Mouse (Mus musculus): ENCODE measurements at regions not wholly inside any gene's neighbourhood (a gene's known extent, or its start where the extent isn't known, plus 50 kb on each side); places are given as distances from the start of the nearest gene placed in this dataset.
"Not testable (repeated sequence)": the region's sequence is repeated elsewhere in the genome, so short reads cannot be mapped to it uniquely, and the experiment has no call there.

DNA sequence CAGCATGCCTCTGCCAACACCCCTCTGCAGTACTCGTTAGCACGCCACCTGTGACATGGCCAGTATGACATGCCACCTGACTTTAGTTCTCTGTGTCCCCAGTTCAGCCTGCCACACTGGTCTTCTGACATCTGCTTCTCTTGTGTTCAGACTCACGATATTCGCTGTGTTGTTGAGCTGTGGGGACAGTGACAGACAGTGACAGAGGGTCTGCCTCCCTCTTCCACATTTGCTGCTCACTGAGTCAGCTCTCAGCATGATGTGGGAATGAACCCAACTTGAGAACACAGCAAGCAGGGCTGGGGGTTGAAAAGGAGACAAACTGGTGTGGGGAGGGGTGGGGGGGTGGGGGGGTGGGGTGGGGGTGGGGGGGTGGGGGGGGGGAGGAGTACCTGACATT lies 91.0 kb downstream of the Fam43a start:
- Histone ChIP-seq H3K27ac (replicated peaks) (no peak overlapping the region), H3K4me1 (peaks cover 15% of the 10 kb centered on the region)
- 87% methylated on average over 4 of the region's 4 CpGs for WGBS

DNA sequence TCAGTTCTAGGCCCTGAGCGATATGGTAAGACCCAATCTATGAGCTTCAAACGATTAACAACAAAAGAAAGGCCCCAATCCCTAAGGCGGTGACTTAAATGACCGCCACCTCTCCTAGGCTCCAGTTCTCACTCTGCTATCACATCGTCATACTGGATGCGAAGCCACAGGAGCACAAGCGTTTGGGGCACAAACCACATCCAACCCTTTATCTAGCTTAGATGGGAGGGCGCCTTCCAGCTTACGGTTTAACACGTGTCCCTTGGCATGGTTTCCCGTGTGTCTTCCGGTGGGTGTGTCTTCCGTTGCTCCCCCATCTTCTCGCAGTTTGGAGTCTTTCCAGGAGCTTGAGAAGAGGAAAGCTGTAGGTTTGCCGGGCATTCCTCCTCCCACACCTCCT lies 92.4 kb downstream of the Fam43a start:
- Histone ChIP-seq H3K9me3 (replicated peaks) (no peaks in the 10 kb centered on the region), H3K36me3 (no peaks in the 10 kb centered on the region), H3K27me3 (ENCODE audit: low read depth, poor library complexity, severe bottlenecking) (no peaks in the 10 kb centered on the region), H3K4me3 (no peak overlapping the region), H3K4me1 (peaks cover 15% of the 10 kb centered on the region), H3K27ac (replicated peaks) (no peak overlapping the region)
- WGBS = 92% methylated on average over 15 of the region's 15 CpGs
- DNase-seq (ENCODE audit: low spot score) = no peak

More for the DNA sequence above, 91.0 kb downstream of the Fam43a start:
- Histone ChIP-seq H3K27me3 (ENCODE audit: low read depth, poor library complexity, severe bottlenecking) (no peaks in the 10 kb centered on the region), H3K36me3 (no peaks in the 10 kb centered on the region), H3K4me3 (no peak overlapping the region), H3K9me3 (replicated peaks) (no peaks in the 10 kb centered on the region)
- no peak for DNase-seq (ENCODE audit: low spot score)

DNA sequence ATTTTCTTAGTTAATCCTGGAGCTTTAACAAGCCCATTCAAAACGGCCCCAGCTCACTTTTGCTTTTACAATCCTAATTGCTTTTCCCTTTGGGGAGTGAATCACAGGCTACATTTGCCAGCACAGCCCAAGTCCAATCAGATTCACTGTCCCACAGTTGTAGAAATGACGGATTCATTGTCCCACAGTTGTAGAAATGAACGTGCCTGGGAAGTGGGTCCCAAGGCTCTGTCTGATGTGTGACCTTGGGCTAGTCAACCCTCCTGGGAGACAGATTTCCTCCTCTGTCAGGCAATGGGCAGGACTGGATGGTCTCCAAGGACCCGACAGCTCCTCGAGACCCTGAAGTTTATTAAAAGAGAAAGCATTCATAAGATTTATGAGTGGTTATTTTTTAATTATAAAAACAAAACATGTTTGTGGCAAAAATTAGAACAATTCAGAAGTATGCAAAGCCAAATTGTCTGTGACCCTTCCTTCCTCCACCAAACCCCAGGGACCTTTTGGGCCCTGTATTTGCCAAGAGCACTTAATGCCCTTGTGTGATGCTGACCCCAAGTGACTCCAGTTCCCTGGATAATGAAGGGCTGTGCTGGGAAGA lies 93.1 kb downstream of the Fam43a start:
- WGBS = 69% methylated on average over 5 of the region's 5 CpGs
- H3K36me3 ChIP-seq = no peaks in the 10 kb centered on the region
- H3K9me3 ChIP-seq (replicated peaks) = no peaks in the 10 kb centered on the region
- no peak for DNase-seq (ENCODE audit: low spot score)
- no peaks in the 10 kb centered on the region for H3K27me3 ChIP-seq (ENCODE audit: low read depth, poor library complexity, severe bottlenecking)
- H3K27ac ChIP-seq (replicated peaks) = no peak overlapping the region
- peaks cover 15% of the 10 kb centered on the region for H3K4me1 ChIP-seq
- H3K4me3 ChIP-seq = no peak overlapping the region

DNA sequence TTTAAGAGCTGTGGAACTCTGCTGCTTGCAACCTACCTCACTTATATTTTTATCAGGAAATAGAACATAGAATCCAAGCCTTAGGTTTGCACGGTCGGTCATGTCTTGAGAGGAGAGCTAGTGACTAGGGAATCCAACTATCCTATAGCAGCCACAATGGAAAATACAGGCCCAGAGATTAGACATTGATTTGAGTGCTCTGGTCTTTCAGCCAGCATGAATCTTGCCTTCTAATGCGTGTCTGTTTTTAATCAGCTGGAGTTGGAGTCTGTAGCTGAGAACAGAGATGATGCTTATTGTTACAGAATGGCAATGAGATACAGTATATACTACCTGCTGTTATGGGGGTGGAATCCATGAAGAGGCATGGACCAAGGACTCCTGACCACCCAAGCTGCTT lies 93.7 kb downstream of the Fam43a start:
- 91% methylated on average over 3 of the region's 3 CpGs for WGBS
- H3K27ac ChIP-seq (replicated peaks) = no peak overlapping the region
- H3K4me1 ChIP-seq = peaks cover 15% of the 10 kb centered on the region
- H3K27me3 ChIP-seq (ENCODE audit: low read depth, poor library complexity, severe bottlenecking) = no peaks in the 10 kb centered on the region
- DNase-seq (ENCODE audit: low spot score) = no peak
- no peaks in the 10 kb centered on the region for H3K9me3 ChIP-seq (replicated peaks)
- no peaks in the 10 kb centered on the region for H3K36me3 ChIP-seq
- H3K4me3 ChIP-seq = no peak overlapping the region

DNA sequence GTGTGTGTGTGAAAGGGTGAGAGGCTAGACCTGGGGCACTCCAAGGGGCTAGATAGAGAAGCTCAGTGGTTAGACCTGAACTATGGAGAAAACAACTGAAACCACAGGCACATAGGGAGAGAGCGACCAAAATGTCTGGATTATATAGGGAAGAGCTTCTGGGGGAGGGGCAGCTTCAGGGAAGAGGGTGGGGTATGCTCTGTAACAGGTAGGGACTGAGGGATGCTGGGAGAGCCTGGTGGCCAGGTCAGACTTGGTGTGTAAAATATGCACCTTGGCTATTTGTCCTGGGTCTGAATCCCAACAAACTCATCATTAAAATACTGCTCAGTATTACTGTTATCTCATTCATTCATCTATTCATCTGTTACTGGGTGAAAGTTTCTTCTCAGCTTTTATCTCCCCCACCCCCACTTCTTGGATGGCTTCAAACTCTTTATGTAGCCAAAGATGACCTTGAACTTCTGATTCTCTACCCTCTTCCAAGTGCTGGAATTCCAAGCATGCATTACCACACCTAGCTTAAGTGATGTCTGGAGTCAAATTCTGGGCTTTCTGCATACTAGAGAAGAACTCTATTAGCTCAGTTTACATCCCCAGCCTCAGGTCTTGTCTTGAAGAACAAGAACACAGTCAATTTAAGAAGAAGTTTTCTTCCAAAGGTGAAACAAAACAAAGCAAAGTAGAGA lies 94.5 kb downstream of the Fam43a start:
- WGBS = 88% methylated on average over 1 of the region's 1 CpGs
- Histone ChIP-seq H3K4me1 (peaks cover 15% of the 10 kb centered on the region), H3K9me3 (replicated peaks) (no peaks in the 10 kb centered on the region), H3K27me3 (ENCODE audit: low read depth, poor library complexity, severe bottlenecking) (no peaks in the 10 kb centered on the region), H3K27ac (replicated peaks) (no peak overlapping the region), H3K4me3 (no peak overlapping the region), H3K36me3 (no peaks in the 10 kb centered on the region)
- DNase-seq (ENCODE audit: low spot score) = no peak

DNA sequence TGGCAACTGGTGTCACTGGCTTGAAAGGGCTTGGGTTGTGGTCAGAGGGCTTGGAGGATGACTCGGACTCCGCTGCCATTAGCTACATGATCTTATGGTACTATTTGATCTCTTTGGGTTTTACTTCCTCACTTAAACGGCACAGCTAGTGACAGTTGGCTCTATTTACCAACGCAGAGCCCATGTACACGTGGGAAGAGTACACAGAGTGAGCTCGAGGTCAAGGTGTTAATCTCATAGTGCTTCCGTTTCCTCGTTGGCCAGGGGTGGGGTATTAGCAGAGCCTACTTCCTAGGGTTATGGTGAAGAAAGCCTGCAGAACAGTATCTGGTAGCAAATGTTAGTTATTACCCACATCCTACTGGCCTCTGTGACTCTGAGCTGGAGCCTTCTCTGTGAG lies 96.2 kb downstream of the Fam43a start:
- no peaks in the 10 kb centered on the region for H3K27me3 ChIP-seq (ENCODE audit: low read depth, poor library complexity, severe bottlenecking)
- H3K4me3 ChIP-seq = no peak overlapping the region
- WGBS = 84% methylated on average over 8 of the region's 8 CpGs
- H3K36me3 ChIP-seq = no peaks in the 10 kb centered on the region
- no peak overlapping the region for H3K27ac ChIP-seq (replicated peaks)
- no peaks in the 10 kb centered on the region for H3K9me3 ChIP-seq (replicated peaks)
- peaks cover 15% of the 10 kb centered on the region for H3K4me1 ChIP-seq
- DNase-seq (ENCODE audit: low spot score) = no peak

DNA sequence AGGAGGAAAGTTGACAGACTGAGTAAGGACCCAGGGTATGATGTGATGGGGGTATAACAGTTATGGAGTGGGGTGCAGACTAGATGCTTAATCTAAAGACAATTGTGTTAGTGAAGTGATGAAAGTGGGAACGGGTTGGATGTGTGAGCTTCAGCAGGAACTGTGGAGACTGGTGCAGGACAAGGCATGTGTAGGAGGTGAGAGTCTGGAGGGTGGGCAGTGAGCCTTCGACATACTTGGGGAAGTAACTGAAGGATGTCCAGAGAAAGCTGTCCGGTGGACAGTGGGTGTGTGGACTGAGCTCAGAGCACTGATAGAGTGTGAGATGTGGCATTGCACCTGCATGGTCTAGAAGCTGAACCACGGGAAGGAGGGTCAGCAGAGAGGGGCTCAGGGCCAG lies 97.7 kb downstream of the Fam43a start:
- peaks cover 14% of the 10 kb centered on the region for H3K4me1 ChIP-seq
- DNase-seq (ENCODE audit: low spot score) = no peak
- no peak overlapping the region for H3K27ac ChIP-seq (replicated peaks)
- no peak overlapping the region for H3K4me3 ChIP-seq
- 89% methylated on average over 4 of the region's 4 CpGs for WGBS
- H3K36me3 ChIP-seq = no peaks in the 10 kb centered on the region
- no peaks in the 10 kb centered on the region for H3K27me3 ChIP-seq (ENCODE audit: low read depth, poor library complexity, severe bottlenecking)
- H3K9me3 ChIP-seq (replicated peaks) = no peaks in the 10 kb centered on the region

DNA sequence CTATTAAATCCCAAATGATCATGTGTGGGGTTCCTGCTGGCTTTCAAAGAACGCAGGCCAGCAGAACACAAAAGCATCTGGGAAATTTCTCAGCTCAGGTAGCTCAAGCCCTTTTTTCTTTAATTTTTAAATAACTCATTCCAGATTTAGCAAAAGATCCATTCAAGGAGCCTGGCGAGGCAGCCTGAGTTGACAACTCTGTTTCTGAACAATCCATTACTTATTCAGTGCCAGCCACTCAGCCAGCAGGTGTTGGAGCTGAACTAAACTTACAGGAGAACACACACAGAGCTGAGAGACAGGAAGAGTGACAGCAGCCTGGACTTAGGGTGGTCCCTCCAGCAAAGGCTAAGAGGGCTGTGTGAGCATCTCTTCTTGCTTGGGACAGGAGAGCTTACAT lies 98.3 kb downstream of the Fam43a start:
- Histone ChIP-seq H3K4me1 (peaks cover 8% of the 10 kb centered on the region; the same call in 1 of the 2 replicates), H3K27me3 (ENCODE audit: low read depth, poor library complexity, severe bottlenecking) (no peaks in the 10 kb centered on the region), H3K9me3 (replicated peaks) (no peaks in the 10 kb centered on the region), H3K36me3 (no peaks in the 10 kb centered on the region), H3K4me3 (no peak overlapping the region), H3K27ac (replicated peaks) (no peak overlapping the region)
- WGBS = 75% methylated on average over 2 of the region's 2 CpGs
- DNase-seq (ENCODE audit: low spot score) = no peak

DNA sequence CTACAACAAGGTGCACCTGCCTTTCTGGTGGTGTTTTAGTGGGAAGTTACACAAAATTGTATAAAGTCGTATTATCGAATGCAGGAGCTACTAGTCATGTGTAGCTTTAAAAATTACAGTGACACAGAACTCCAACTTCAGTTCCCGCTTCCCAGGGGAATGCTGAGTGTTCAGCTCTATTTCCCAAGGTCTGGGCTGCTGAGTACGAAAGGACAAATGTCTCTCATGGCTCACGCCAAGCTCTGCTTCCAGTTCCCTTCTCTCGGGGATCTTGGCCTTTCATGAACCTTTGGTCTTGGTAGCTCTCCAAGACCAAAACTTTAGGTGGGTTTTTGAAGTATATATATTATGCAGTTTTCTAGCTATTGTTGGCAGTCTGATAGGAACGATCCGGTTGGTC lies 104.3 kb downstream of the Fam43a start:
- Histone ChIP-seq H3K27ac (replicated peaks) (no peak overlapping the region), H3K27me3 (ENCODE audit: low read depth, poor library complexity, severe bottlenecking) (no peaks in the 10 kb centered on the region), H3K9me3 (replicated peaks) (no peaks in the 10 kb centered on the region), H3K4me1 (no peaks in the 10 kb centered on the region), H3K36me3 (no peaks in the 10 kb centered on the region), H3K4me3 (no peak overlapping the region)
- DNase-seq (ENCODE audit: low spot score) = no peak
- WGBS = 93% methylated on average over 8 of the region's 8 CpGs

DNA sequence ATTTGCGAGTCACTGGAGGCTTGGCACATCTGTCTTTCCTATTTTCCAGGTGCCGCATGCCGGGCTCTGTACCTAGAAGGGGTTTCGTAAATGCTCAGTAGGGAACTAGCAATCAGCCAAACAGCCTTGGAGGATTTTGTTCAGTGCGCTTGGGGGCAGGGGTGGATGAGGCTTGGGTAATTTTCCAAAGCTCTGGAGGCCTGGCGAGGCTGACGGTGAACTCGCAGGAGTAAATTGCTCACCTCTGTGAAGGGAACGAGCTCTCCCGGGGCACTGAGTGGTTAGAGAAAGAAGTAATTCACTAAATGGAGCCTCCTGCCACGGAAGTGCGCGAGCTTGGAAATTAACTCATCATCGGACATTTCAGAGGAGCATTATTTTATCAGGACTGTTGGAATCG lies 110.0 kb downstream of the Fam43a start:
- Histone ChIP-seq H3K4me3 (no peak overlapping the region), H3K36me3 (no peaks in the 10 kb centered on the region), H3K9me3 (replicated peaks) (no peaks in the 10 kb centered on the region), H3K27me3 (ENCODE audit: low read depth, poor library complexity, severe bottlenecking) (no peaks in the 10 kb centered on the region), H3K4me1 (peaks cover 3% of the 10 kb centered on the region; the same call in 1 of the 2 replicates), H3K27ac (replicated peaks) (no peak overlapping the region)
- no peak for DNase-seq (ENCODE audit: low spot score)
- WGBS = 82% methylated on average over 15 of the region's 15 CpGs

DNA sequence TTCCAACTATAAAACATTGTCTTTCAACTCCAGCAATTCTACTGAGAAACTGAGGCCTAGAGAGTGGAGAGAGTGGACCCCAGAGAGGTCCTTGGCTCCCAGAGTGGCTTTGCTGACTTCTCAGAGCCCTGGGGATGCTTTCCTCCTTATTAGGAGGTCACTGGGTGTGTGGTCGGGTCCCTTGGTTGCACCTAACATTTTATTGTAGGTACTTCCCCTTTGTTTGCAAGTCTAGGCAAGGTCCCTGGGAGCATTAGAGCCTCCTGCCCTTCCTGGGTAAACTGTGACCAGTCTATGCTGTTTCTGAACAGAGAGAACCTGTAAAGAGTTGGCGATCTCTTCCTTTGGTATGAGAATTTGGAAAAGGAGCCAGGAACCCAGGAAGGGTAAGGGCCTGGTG lies 110.5 kb downstream of the Fam43a start:
- DNase-seq (ENCODE audit: low spot score) = no peak
- H3K4me1 ChIP-seq = peaks cover 3% of the 10 kb centered on the region; the same call in 1 of the 2 replicates
- WGBS = 86% methylated on average over 2 of the region's 2 CpGs
- no peaks in the 10 kb centered on the region for H3K36me3 ChIP-seq
- no peaks in the 10 kb centered on the region for H3K27me3 ChIP-seq (ENCODE audit: low read depth, poor library complexity, severe bottlenecking)
- no peak overlapping the region for H3K4me3 ChIP-seq
- H3K27ac ChIP-seq (replicated peaks) = no peak overlapping the region
- H3K9me3 ChIP-seq (replicated peaks) = no peaks in the 10 kb centered on the region

DNA sequence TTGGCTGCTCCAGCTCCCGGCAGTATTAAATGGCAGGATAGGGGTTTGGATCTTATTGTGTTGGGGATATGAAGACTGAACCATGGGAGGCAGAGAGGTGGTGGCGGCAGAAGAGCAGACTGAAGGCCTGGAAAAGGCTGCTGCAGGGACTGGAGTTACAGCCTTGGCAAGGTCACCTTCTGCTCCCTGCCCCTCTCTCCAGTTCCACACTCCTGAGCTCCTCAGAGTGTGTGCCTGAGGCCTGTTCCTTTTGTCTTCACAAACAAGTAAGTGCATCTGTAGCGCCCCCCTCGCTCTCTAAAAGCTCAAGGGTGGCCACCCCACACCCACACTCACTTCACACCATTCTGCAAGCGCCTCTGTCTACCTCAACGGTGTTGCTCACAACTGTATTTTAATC lies 113.0 kb downstream of the Fam43a start:
- H3K9me3 ChIP-seq (replicated peaks) = no peaks in the 10 kb centered on the region
- H3K36me3 ChIP-seq = no peaks in the 10 kb centered on the region
- no peaks in the 10 kb centered on the region for H3K27me3 ChIP-seq (ENCODE audit: low read depth, poor library complexity, severe bottlenecking)
- H3K27ac ChIP-seq (replicated peaks) = no peak overlapping the region
- no peak for DNase-seq (ENCODE audit: low spot score)
- H3K4me3 ChIP-seq = no peak overlapping the region
- 80% methylated on average over 6 of the region's 6 CpGs for WGBS
- H3K4me1 ChIP-seq = peaks cover 3% of the 10 kb centered on the region; the same call in 1 of the 2 replicates

DNA sequence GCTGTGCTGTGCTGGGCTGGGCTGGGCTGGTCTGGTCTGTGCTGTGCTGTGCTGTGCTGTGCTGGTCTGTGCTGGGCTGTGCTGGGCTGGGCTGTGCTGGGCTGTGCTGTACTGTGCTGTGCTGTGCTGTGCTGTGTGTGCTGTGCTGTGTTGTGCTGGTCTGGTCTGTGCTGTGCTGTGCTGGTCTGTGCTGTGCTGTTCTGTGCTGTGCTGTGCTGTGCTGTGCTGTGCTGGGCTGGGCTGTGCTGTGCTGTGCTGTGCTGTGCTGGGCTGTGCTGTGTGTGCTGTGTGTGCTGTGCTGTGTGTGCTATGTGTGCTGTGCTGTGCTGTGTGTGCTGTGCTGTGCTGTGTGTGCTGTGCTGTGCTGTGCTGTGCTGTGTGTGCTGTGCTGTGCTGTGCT lies 118.1 kb downstream of the Fam43a start:
- not testable (repeated sequence) for H3K4me3 ChIP-seq; H3K4me1 ChIP-seq; H3K9me3 ChIP-seq (replicated peaks); H3K27me3 ChIP-seq (ENCODE audit: low read depth, poor library complexity, severe bottlenecking); DNase-seq (ENCODE audit: low spot score); H3K27ac ChIP-seq (replicated peaks); H3K36me3 ChIP-seq

All from midbrain, embryonic 10.5 days (tissue).